Mouse (Mus musculus) limb, embryonic 15.5 days (tissue): ENCODE data around the gene Eif3i. TPM values are rescaled to one million over a fixed set of nuclear protein-coding genes. Genes with fewer than 3 reads are reported as not detected.
A peak's percentile ranks its signal among the peaks of the same experiment; 100 is the strongest.

Source experiments
- ATAC-seq: fragments of 200-750 bp; cut with Nextera tagmentation; 2 replicates; pipeline ENCODE4 v1.8.0; 2017; ENCODE audit warnings: low read depth, moderate TSS enrichment; ENCODE audit not compliant: insufficient number of reproducible peaks, low FRiP score, low TSS enrichment
- H3K27ac ChIP-seq: fragments of 300-500 bp; sonication (generic); 2 replicates; pipeline ENCODE4 v1.5.1; 2015; ENCODE audit warnings: moderate library complexity, mild to moderate bottlenecking, inconsistent platforms
- H3K27me3 ChIP-seq: fragments of 300-500 bp; sonication (generic); 2 replicates; pipeline ENCODE4 v1.6.1; 2015; ENCODE audit warnings: inconsistent platforms
- H3K36me3 ChIP-seq: fragments of 300-500 bp; sonication (generic); 2 replicates; pipeline ENCODE4 v1.6.1; 2015; ENCODE audit warnings: inconsistent platforms
- H3K4me1 ChIP-seq: fragments of 300-500 bp; sonication (generic); 2 replicates; pipeline ENCODE4 v1.6.1; 2015; ENCODE audit warnings: inconsistent platforms
- H3K4me2 ChIP-seq: fragments of 300-500 bp; sonication (generic); 2 replicates; pipeline ENCODE4 v1.6.1; 2015; ENCODE audit warnings: mild to moderate bottlenecking, inconsistent platforms
- H3K4me3 ChIP-seq: fragments of 300-500 bp; sonication (generic); 2 replicates; pipeline ENCODE4 v1.5.1; 2015; ENCODE audit warnings: mild to moderate bottlenecking, inconsistent platforms
- H3K9ac ChIP-seq: fragments of 300-500 bp; sonication (generic); 2 replicates; pipeline ENCODE4 v1.6.1; 2015; ENCODE audit warnings: inconsistent platforms
- H3K9me3 ChIP-seq: fragments of 300-500 bp; sonication (generic); 2 replicates; pipeline ENCODE4 v1.6.1; 2016; ENCODE audit warnings: inconsistent platforms
- WGBS: fragments of 180-500 bp; shearing (Covaris S2); methylation state at CpG from one replicate; pipeline ENCODE4 v1.1.7; 2015; 5-methylcytosine and 5-hydroxymethylcytosine counted together
- polyA plus RNA-seq: library from polyadenylated mRNA; unstranded; fragments of >200 nt; fragmentation: Nextera tagmentation; extraction: Ambion mirVana; gene quantifications from 2 replicates; pipeline ENCODE4 v1.2.1, GENCODE M21; 2015

The Eif3i gene
- polyA plus RNA-seq, 1 experiment from 2014 or later: 275 TPM

DNA sequence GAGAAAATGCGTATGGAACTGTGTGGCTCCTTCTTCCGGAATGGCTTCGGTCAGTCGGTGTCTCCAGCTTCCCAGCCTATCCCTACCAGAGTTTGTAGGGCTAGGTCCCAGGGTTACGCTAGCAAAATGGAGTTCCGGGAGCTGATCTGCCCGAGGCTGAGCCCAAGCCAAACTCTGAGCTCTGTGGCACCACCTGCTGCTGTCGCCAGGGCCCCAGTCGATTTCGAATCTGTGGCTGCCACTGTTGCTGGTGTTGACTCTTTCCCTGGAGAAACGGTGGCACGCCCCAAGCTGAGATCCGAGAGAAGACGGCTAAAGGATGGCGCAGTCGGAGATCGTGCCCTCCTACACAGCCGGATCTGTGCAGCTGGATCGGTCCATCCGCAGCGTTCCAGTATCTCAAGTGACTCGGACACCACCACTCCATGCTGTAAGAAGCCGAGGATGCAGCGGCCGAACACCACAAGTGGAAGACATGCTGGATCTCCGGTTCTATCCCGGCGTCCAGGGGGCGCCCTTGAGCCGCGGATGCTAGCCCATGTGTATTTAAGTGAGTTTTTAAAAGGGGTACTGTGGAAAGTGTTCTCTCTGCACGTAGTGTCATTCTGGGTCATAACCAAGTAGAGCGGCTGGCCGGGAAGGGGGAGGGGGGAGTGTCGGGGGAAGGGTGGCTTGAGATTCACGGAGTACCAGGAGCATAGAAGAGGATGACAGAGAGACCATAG is 15.4 kb downstream of the Eif3i start:
- H3K9me3 ChIP-seq: no peaks in the 10 kb centered on the region
- peaks cover 8% of the 10 kb centered on the region; the same call in 1 of the 2 replicates for H3K4me1 ChIP-seq
- peak overlapping the region; percentile 26; the same call in 1 of the 2 replicates for H3K9ac ChIP-seq
- H3K36me3 ChIP-seq: no peaks in the 10 kb centered on the region
- peak overlapping the region; percentile 75 for H3K4me2 ChIP-seq
- no peaks in the 10 kb centered on the region for H3K27me3 ChIP-seq
- H3K27ac ChIP-seq: peak overlapping the region; percentile 57
- peak; percentile 63; the same call in 1 of the 2 replicates for ATAC-seq
- H3K4me3 ChIP-seq: peak overlapping the region; percentile 49
- 1% methylated on average over 36 of the region's 36 CpGs for WGBS

GRCm38 (mm10) chr4:129584370-129584769 is 16.1 kb downstream of the Eif3i start:
- WGBS: 64% methylated on average over 1 of the region's 1 CpGs
- Histone ChIP-seq H3K4me3 (peak overlapping the region; percentile 49), H3K27me3 (no peaks in the 10 kb centered on the region), H3K4me1 (peaks cover 8% of the 10 kb centered on the region; the same call in 1 of the 2 replicates), H3K9ac (no peak overlapping the region), H3K27ac (no peak overlapping the region; the same call in 1 of the 2 replicates), H3K9me3 (no peaks in the 10 kb centered on the region), H3K36me3 (no peaks in the 10 kb centered on the region), H3K4me2 (peak overlapping the region; percentile 75)
- ATAC-seq: no peak

DNA sequence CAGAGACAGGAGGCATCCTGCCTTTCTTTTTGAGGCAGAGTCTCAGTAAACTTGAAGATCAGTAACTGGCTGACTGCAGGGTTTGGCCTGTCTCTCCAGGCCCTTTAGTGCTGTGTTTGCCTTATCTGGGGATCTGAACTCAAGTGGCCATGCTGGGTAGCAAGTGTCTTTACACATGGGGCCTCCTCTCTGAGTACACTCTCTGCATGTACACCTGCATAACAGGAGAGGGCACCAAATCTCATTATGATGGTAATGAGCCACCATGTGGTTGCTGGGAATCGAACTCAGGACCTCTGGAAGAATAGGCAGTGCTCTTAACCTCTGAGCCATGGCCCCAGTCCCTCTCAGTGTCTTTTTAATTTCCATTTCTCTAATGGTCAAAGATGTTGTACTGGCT is 18.2 kb downstream of the Eif3i start:
- H3K9me3 ChIP-seq: no peaks in the 10 kb centered on the region
- ATAC-seq: no peak
- WGBS: 83% methylated on average over 1 of the region's 1 CpGs
- no peaks in the 10 kb centered on the region for H3K36me3 ChIP-seq
- peaks cover 8% of the 10 kb centered on the region; the same call in 1 of the 2 replicates for H3K4me1 ChIP-seq
- no peak overlapping the region for H3K9ac ChIP-seq
- H3K27ac ChIP-seq: no peak overlapping the region
- H3K4me3 ChIP-seq: no peak overlapping the region
- no peak overlapping the region for H3K4me2 ChIP-seq
- no peaks in the 10 kb centered on the region for H3K27me3 ChIP-seq

DNA sequence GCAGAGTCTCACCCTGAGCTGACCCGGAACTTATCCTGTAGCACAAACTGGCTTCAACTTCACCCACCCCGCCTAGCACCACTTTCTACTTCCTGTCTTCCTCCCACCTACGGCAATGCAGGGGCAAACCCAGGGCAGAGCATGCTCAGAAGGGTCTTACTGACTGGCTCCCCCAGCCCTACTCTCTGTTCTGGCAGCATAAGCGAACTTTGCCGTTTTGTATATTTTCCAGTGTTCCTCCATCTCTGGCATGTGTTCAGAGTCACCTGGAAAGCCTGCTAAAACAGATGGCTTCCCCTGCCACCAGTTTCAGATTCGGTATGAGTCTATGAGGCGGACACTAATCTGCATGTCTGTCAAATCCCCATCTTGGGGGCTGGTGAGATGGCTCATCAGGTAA is 20.1 kb downstream of the Eif3i start:
- H3K4me3 ChIP-seq: no peak overlapping the region
- H3K27ac ChIP-seq: no peak overlapping the region
- no peaks in the 10 kb centered on the region for H3K36me3 ChIP-seq
- no peaks in the 10 kb centered on the region for H3K27me3 ChIP-seq
- no peaks in the 10 kb centered on the region for H3K9me3 ChIP-seq
- H3K4me2 ChIP-seq: no peak overlapping the region
- peaks cover 11% of the 10 kb centered on the region for H3K4me1 ChIP-seq
- H3K9ac ChIP-seq: no peak overlapping the region
- no peak for ATAC-seq
- WGBS: 56% methylated on average over 7 of the region's 7 CpGs

DNA sequence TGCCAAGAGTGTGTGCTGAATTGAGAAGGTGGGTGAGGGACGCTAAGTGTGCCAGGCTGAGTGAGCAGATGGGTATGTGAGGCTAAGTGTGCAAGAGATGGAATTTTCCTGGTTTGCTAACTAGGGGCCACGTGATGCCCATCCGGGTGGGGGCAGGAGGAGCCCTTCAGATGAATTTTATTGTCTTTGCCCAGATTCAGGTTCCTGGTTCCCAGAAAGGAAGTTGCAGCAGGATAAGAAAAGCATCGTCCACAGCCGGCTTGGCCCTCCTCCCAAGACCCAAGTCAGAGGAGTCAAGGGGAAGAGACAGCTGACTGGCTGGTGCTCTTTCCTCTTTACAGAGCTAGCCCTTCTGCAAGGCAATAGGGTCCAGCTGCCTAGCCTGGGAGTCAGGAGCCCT is 22.0 kb downstream of the Eif3i start, which contains the start of gene Fam167b:
Fam167b (minus strand) TSS at position 84 of the 400 bp plus-strand sequence.
- Histone ChIP-seq H3K9me3 (no peaks in the 10 kb centered on the region), H3K9ac (no peak within 1 kb of the TSS), H3K27me3 (no peaks in the 10 kb centered on the region), H3K4me3 (no peak within 1 kb of the TSS), H3K4me2 (no peak within 1 kb of the TSS), H3K4me1 (peaks cover 10% of the 10 kb centered on the region), H3K27ac (peak within 1 kb of the TSS; percentile 11; the same call in 1 of the 2 replicates), H3K36me3 (no peaks in the 10 kb centered on the region)
- ATAC-seq: no peak
- WGBS: 78% methylated on average over 5 of the region's 5 CpGs

- Histone ChIP-seq H3K36me3 (no peaks in the 10 kb centered on the region), H3K9ac (no peak overlapping the region), H3K9me3 (no peaks in the 10 kb centered on the region), H3K27me3 (no peaks in the 10 kb centered on the region), H3K27ac (no peak overlapping the region; the same call in 1 of the 2 replicates), H3K4me3 (no peak overlapping the region), H3K4me1 (peaks cover 10% of the 10 kb centered on the region), H3K4me2 (no peak overlapping the region)
- 75% methylated on average over 7 of the region's 7 CpGs for WGBS
- ATAC-seq: no peak
These were observed 22.8 kb downstream of the Eif3i start for GRCm38 (mm10) chr4:129577688-129578087.

DNA sequence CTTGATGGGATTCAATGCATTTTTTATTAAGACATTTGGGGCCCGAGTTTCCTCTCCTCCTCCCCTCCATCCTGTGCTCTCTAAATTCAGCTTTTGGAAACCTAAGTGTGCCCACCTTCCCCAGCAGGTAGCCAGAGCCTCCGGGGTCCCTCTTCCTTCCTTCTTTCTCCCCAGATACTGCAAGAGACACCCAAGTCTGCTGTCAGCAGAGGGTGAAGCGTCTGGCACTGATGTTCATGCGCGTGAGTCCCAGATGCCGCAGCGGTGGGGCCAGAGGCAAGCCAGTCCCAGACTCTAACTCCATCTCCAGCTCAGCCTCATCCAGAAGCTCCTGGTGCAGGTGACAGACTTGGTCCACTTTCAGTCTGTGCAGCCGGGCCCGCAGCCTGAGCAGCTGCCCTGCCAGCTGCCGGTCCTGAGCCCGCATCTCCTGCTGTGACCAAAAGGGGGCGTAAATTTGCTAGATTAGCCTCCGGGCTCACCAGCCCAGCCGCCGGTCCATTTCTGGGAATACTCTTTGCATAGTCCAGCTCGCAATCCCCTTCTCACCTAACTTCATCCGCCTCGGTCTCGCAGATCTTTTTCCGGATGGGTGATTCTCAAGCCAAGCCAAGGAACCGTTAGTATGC is 23.5 kb downstream of the Eif3i start:
- Histone ChIP-seq H3K27me3 (no peaks in the 10 kb centered on the region), H3K9ac (no peak overlapping the region), H3K4me2 (no peak overlapping the region), H3K9me3 (no peaks in the 10 kb centered on the region), H3K4me1 (peaks cover 10% of the 10 kb centered on the region), H3K36me3 (no peaks in the 10 kb centered on the region), H3K27ac (no peak overlapping the region), H3K4me3 (no peak overlapping the region)
- ATAC-seq: no peak
- WGBS: 32% methylated on average over 21 of the region's 21 CpGs

DNA sequence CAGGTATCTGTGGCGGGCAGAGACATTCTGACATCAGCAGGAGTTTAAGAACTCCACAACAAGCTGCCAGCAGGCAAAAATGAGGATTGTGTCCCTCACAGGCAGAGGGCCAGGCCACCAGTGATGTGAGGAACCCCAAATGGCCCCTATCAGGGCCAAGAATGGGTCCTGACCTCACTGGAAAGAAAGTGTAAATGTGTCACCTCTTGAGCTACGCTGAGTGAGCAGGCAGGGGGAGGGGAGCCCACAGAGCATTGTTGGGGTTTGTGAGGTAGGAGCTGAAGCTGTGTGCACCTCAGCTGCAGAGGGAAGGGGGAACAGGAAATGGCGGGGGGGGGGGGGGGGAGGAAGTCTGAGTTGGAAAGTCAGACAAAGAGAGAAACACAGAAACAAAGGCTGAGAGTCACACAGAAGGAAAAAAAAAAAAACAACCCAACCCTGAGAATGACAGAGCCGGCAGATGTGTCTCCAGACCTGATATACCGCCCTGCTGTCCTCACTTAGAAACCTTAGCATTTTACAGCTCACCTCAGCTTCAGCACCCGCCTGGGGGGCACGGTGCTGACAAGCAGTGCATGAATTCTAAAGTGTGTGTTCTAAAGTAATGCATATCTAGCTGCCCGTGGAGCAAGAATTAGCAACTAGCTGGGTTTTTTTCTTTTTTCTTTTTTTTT is 25.1 kb downstream of the Eif3i start:
- no peaks in the 10 kb centered on the region for H3K9me3 ChIP-seq
- no peak overlapping the region for H3K4me3 ChIP-seq
- H3K27me3 ChIP-seq: no peaks in the 10 kb centered on the region
- no peak overlapping the region for H3K4me2 ChIP-seq
- no peaks in the 10 kb centered on the region for H3K36me3 ChIP-seq
- H3K4me1 ChIP-seq: peaks cover 10% of the 10 kb centered on the region
- no peak overlapping the region for H3K9ac ChIP-seq
- ATAC-seq: no peak
- WGBS: 31% methylated on average over 7 of the region's 8 CpGs
- H3K27ac ChIP-seq: no peak overlapping the region; the same call in 1 of the 2 replicates

GRCm38 (mm10) chr4:129573430-129573829 is 27.0 kb downstream of the Eif3i start, which contains the start of gene Lck:
Gene Lck, minus strand, starts transcription at chr4:129573641.
- no peak within 1 kb of the TSS for H3K4me2 ChIP-seq

DNA sequence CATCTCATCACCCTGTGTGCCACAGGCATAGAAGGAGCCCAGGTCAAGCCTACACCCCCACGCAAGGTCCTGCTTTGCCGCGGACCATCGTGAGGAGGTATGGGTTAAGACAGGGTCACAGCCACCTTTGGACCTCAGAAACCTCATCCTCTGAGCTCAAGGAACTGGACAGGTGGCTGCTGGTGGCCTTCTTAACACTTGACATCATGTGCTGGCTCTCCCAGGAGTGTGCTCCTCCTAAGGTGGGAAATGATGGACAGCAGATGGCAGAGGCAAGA is 27.4 kb downstream of the Eif3i start:
- no peak overlapping the region for H3K27ac ChIP-seq
- H3K4me2 ChIP-seq: no peak overlapping the region
- H3K4me1 ChIP-seq: peaks cover 10% of the 10 kb centered on the region
- 93% methylated on average over 4 of the region's 4 CpGs for WGBS
- H3K9ac ChIP-seq: no peak overlapping the region
- H3K9me3 ChIP-seq: no peaks in the 10 kb centered on the region
- H3K27me3 ChIP-seq: no peaks in the 10 kb centered on the region
- H3K4me3 ChIP-seq: no peak overlapping the region
- H3K36me3 ChIP-seq: no peaks in the 10 kb centered on the region
- ATAC-seq: no peak

More at GRCm38 (mm10) chr4:129573430-129573829, 27.0 kb downstream of the Eif3i start, which contains the start of gene Lck:
- H3K4me1 ChIP-seq: peaks cover 10% of the 10 kb centered on the region
- no peaks in the 10 kb centered on the region for H3K27me3 ChIP-seq
- ATAC-seq: no peak
- WGBS: 84% methylated on average over 8 of the region's 8 CpGs
- no peak within 1 kb of the TSS for H3K27ac ChIP-seq
- no peaks in the 10 kb centered on the region for H3K9me3 ChIP-seq
- no peak within 1 kb of the TSS for H3K4me3 ChIP-seq
- no peak within 1 kb of the TSS for H3K9ac ChIP-seq
- H3K36me3 ChIP-seq: no peaks in the 10 kb centered on the region

- Histone ChIP-seq H3K9me3 (no peaks in the 10 kb centered on the region), H3K36me3 (no peaks in the 10 kb centered on the region), H3K4me2 (no peak overlapping the region), H3K4me1 (peaks cover 10% of the 10 kb centered on the region), H3K4me3 (no peak overlapping the region), H3K27me3 (no peaks in the 10 kb centered on the region), H3K9ac (no peak overlapping the region), H3K27ac (no peak overlapping the region)
- WGBS: 81% methylated on average over 13 of the region's 13 CpGs
- no peak for ATAC-seq
These were observed 28.0 kb downstream of the Eif3i start for GRCm38 (mm10) chr4:129572236-129573092.
